Mouse (Mus musculus) embryonic facial prominence, embryonic 14.5 days (tissue): ENCODE data around the gene Ncoa6. TPM values are rescaled to one million over a fixed set of nuclear protein-coding genes. Genes with fewer than 3 reads are reported as not detected.
"Not testable (repeated sequence)": the region's sequence is repeated elsewhere in the genome, so short reads cannot be mapped to it uniquely, and the experiment has no call there.

Experiments used
- ATAC-seq: fragments of 200-750 bp; cut with Nextera tagmentation; 2 replicates; pipeline ENCODE4 v1.8.0; 2017; ENCODE audit warnings: low read depth, moderate number of reproducible peaks, moderate TSS enrichment
- DNase-seq: peaks from one replicate; pipeline ENCODE4 v3.0.0-alpha.2; 2015; ENCODE audit warnings: low spot score
- H3K27ac ChIP-seq: fragments of 300-500 bp; sonication (generic); replicated peaks from 2 replicates; pipeline ENCODE4 v1.5.1; 2014; ENCODE audit warnings: low read depth, mild to moderate bottlenecking, low read length, moderate library complexity
- H3K27me3 ChIP-seq: fragments of 300-500 bp; sonication (generic); replicated peaks from 2 replicates; pipeline ENCODE4 v1.6.1; 2014; ENCODE audit warnings: low read length; ENCODE audit not compliant: control insufficient read depth, insufficient read depth
- H3K36me3 ChIP-seq: fragments of 300-500 bp; sonication (generic); 2 replicates; pipeline ENCODE4 v1.6.1; 2014; ENCODE audit warnings: low read length, mixed read lengths; ENCODE audit not compliant: control insufficient read depth, insufficient read depth
- H3K4me1 ChIP-seq: fragments of 300-500 bp; sonication (generic); 2 replicates; pipeline ENCODE4 v1.6.1; 2014; ENCODE audit warnings: antibody characterized with exemption, low read length; ENCODE audit not compliant: control insufficient read depth, insufficient read depth
- H3K4me2 ChIP-seq: fragments of 300-500 bp; sonication (generic); 2 replicates; pipeline ENCODE4 v1.6.1; 2014; ENCODE audit warnings: low read depth, mild to moderate bottlenecking, low read length, moderate library complexity, mixed read lengths
- H3K4me3 ChIP-seq: fragments of 300-500 bp; sonication (generic); 2 replicates; pipeline ENCODE4 v1.5.1; 2014; ENCODE audit warnings: low read depth, mild to moderate bottlenecking, low read length
- H3K9ac ChIP-seq: fragments of 300-500 bp; sonication (generic); 2 replicates; pipeline ENCODE4 v1.6.1; 2014; ENCODE audit warnings: low read depth, mild to moderate bottlenecking, low read length, moderate library complexity, mixed read lengths
- H3K9me3 ChIP-seq: fragments of 300-500 bp; sonication (generic); 2 replicates; pipeline ENCODE4 v1.6.1; 2016; ENCODE audit warnings: low read length; ENCODE audit not compliant: control insufficient read depth
- WGBS: fragments of 180-500 bp; shearing (Covaris S2); extraction: QIAGEN DNeasy Blood & Tissue Kit; methylation state at CpG from one replicate; pipeline ENCODE4 v1.1.7; 2014; 5-methylcytosine and 5-hydroxymethylcytosine counted together
- polyA plus RNA-seq: library from polyadenylated mRNA; unstranded; fragments of >200 nt; fragmentation: Nextera tagmentation; extraction: Ambion mirVana; gene quantifications from 2 replicates; pipeline ENCODE4 v1.2.1, GENCODE M21; 2014

Gene Ncoa6
- polyA plus RNA-seq, 1 experiment from 2014 or later, result 23.0 TPM

GRCm38 (mm10) chr2:155453591-155453990, 20.1 kb downstream of the Ncoa6 start:
- ATAC-seq, result no peak
- 85% methylated on average over 7 of the region's 7 CpGs for WGBS
- no peak overlapping the region for H3K4me2 ChIP-seq
- no peak overlapping the region for H3K27ac ChIP-seq
- H3K9ac ChIP-seq, result no peak overlapping the region
- no peak overlapping the region for H3K4me3 ChIP-seq
- 0 out of 2 replicates have a peak, but pooled peaks cover 3% of the 10 kb centered on the region for H3K36me3 ChIP-seq
- no peaks in the 10 kb centered on the region for H3K27me3 ChIP-seq
- no peaks in the 10 kb centered on the region for H3K9me3 ChIP-seq
- H3K4me1 ChIP-seq, result no peaks in the 10 kb centered on the region
- no peak for DNase-seq

GRCm38 (mm10) chr2:155451256-155451655, 22.4 kb downstream of the Ncoa6 start:
- DNase-seq (no peak), ATAC-seq (no peak)
- H3K9ac ChIP-seq, result no peak overlapping the region
- WGBS, result 90% methylated on average over 5 of the region's 5 CpGs
- H3K4me1 ChIP-seq, result no peaks in the 10 kb centered on the region
- H3K27ac ChIP-seq, result no peak overlapping the region
- no peak overlapping the region for H3K4me3 ChIP-seq
- H3K4me2 ChIP-seq, result no peak overlapping the region
- no peaks in the 10 kb centered on the region for H3K9me3 ChIP-seq
- H3K27me3 ChIP-seq, result no peaks in the 10 kb centered on the region
- H3K36me3 ChIP-seq, result 0 out of 2 replicates have a peak, but pooled peaks cover 3% of the 10 kb centered on the region

- not testable (repeated sequence) for ATAC-seq, H3K4me1 ChIP-seq, DNase-seq, H3K36me3 ChIP-seq, H3K4me2 ChIP-seq, H3K4me3 ChIP-seq, H3K27ac ChIP-seq, H3K9me3 ChIP-seq, H3K27me3 ChIP-seq, H3K9ac ChIP-seq
- WGBS, result 100% methylated on average over 1 of the region's 1 CpGs
These were observed 25.8 kb downstream of the Ncoa6 start for GRCm38 (mm10) chr2:155447906-155448305.

DNA sequence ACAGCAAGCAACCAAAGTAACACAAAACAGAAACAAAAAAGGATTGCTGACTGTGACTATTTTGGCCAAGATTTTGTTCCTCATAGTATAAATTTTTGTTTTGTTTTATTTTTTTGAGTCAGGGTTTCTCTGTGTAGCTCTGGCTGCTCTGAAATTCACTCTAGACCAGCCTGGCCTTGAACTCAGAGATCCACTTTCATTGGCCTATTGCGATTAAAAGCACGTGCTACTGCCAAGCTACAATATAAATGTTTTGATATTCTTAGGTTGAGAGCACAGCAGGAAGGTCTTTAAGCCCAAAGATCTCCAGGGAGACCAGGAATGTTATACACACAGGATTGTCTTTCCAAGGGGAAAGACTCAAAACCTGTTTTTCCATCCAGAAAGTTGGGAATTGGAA, 30.2 kb downstream of the Ncoa6 start:
- H3K4me3 ChIP-seq, result no peak overlapping the region
- WGBS, result 54% methylated on average over 2 of the region's 2 CpGs

DNA sequence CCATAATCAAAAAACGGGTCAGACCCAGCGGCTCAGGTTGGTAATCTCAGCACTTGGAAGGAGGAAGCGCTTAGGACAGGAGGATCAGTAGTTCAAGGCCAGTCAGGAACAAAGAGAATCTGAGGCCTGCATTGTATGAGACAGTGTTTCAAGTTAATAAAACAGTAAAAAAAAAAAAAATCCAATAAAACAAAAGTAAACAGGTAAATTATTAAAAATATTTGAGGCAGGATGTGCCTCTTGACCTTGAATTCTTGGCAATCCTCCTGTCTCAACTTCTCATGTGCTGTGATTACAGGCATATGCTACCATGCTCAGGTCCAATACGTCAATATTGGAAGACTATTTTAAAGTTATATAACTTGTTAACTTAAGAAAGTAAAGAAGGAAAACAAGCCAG, 30.8 kb downstream of the Ncoa6 start:
- Histone ChIP-seq H3K9me3 (no peaks in the 10 kb centered on the region), H3K4me1 (0 out of 2 replicates have a peak, but pooled peaks cover 6% of the 10 kb centered on the region), H3K9ac (no peak overlapping the region), H3K4me2 (no peak overlapping the region), H3K4me3 (no peak overlapping the region), H3K27ac (no peak overlapping the region), H3K36me3 (peaks cover 9% of the 10 kb centered on the region; the same call in 1 of the 2 replicates), H3K27me3 (no peaks in the 10 kb centered on the region)
- no peak for ATAC-seq
- no peak for DNase-seq
- WGBS, result 70% methylated on average over 4 of the region's 4 CpGs

More for the DNA sequence above, 30.2 kb downstream of the Ncoa6 start:
- Histone ChIP-seq H3K27me3 (no peaks in the 10 kb centered on the region), H3K27ac (no peak overlapping the region), H3K4me1 (0 out of 2 replicates have a peak, but pooled peaks cover 6% of the 10 kb centered on the region), H3K4me2 (no peak overlapping the region), H3K36me3 (peaks cover 9% of the 10 kb centered on the region; the same call in 1 of the 2 replicates), H3K9ac (no peak overlapping the region), H3K9me3 (no peaks in the 10 kb centered on the region)
- DNase-seq, result peak; percentile 12
- ATAC-seq, result no peak

- peaks cover 63% of the 10 kb centered on the region for H3K36me3 ChIP-seq
- H3K4me2 ChIP-seq, result no peak overlapping the region
- DNase-seq, result no peak
- no peaks in the 10 kb centered on the region for H3K4me1 ChIP-seq
- H3K4me3 ChIP-seq, result no peak overlapping the region
- H3K9ac ChIP-seq, result no peak overlapping the region
- ATAC-seq, result no peak
- no peaks in the 10 kb centered on the region for H3K27me3 ChIP-seq
- no peaks in the 10 kb centered on the region for H3K9me3 ChIP-seq
- no peak overlapping the region for H3K27ac ChIP-seq
These were observed 37.2 kb downstream of the Ncoa6 start for GRCm38 (mm10) chr2:155436445-155436844.

GRCm38 (mm10) chr2:155420911-155421310, 52.8 kb downstream of the Ncoa6 start:
- no peak for DNase-seq
- WGBS, result 90% methylated on average over 2 of the region's 2 CpGs
- H3K36me3 ChIP-seq, result peaks cover 59% of the 10 kb centered on the region

GRCm38 (mm10) chr2:155404635-155405034, 69.1 kb downstream of the Ncoa6 start:
- ATAC-seq, result no peak
- Histone ChIP-seq H3K9me3 (no peaks in the 10 kb centered on the region), H3K36me3 (peaks cover 78% of the 10 kb centered on the region), H3K9ac (no peak overlapping the region), H3K4me3 (no peak overlapping the region), H3K4me1 (no peaks in the 10 kb centered on the region), H3K4me2 (no peak overlapping the region), H3K27ac (no peak overlapping the region), H3K27me3 (no peaks in the 10 kb centered on the region)
- WGBS, result 96% methylated on average over 1 of the region's 1 CpGs
- no peak for DNase-seq

More at GRCm38 (mm10) chr2:155420911-155421310, 52.8 kb downstream of the Ncoa6 start:
- no peak for ATAC-seq
- H3K9me3 ChIP-seq, result no peaks in the 10 kb centered on the region
- no peaks in the 10 kb centered on the region for H3K27me3 ChIP-seq
- H3K4me1 ChIP-seq, result no peaks in the 10 kb centered on the region
- no peak overlapping the region for H3K9ac ChIP-seq
- H3K27ac ChIP-seq, result no peak overlapping the region
- H3K4me3 ChIP-seq, result no peak overlapping the region
- no peak overlapping the region for H3K4me2 ChIP-seq

- no peak for ATAC-seq
These were observed 71.8 kb downstream of the Ncoa6 start for GRCm38 (mm10) chr2:155401926-155402325.

More at GRCm38 (mm10) chr2:155401926-155402325, 71.8 kb downstream of the Ncoa6 start:
- no peak overlapping the region for H3K27ac ChIP-seq
- no peak overlapping the region for H3K4me3 ChIP-seq
- H3K9ac ChIP-seq, result no peak overlapping the region
- no peaks in the 10 kb centered on the region for H3K9me3 ChIP-seq
- H3K4me2 ChIP-seq, result no peak overlapping the region
- peaks cover 69% of the 10 kb centered on the region for H3K36me3 ChIP-seq
- no peak for DNase-seq
- no peaks in the 10 kb centered on the region for H3K27me3 ChIP-seq
- 95% methylated on average over 4 of the region's 4 CpGs for WGBS
- no peaks in the 10 kb centered on the region for H3K4me1 ChIP-seq
